ENCODE assay signal across 9 mouse cellular contexts in the genomic region with DNA sequence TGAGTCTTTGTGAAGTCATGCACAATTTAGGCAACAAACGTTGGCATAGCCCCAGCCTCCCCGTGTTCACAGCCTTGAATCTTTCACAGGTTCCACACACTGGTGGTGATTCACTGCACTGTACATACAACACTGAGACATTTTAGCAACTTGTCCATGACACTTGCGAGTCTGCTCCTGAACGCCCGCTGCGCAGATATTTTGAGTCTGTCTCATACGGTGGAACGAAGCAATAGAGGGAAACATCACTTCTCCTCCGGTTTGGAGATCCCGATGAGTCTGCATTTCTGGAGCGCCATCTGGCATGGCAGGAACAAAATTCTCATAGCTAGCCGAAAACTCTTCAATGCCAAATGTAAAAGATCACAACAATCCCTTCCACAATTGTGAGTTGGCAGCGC. TPM values are rescaled to one million over a fixed set of nuclear protein-coding genes. Genes with fewer than 3 reads are reported as not detected.
DNase-seq lines count a peak whose midpoint lies in the region.
"Had no signal": no experiment of that assay in that cellular context is flagged by ENCODE, and none has a peak within 500 bp of the region (broad histone marks: within the 10 kb centered on the region; RNA-seq: fewer than 3 reads in every experiment).

No protein-coding gene starts in this region.

- peak; percentile 41 to 58 for DNase-seq in heart, adult 18-20 months
- DNase-seq in heart, embryonic 10.5 days (ENCODE audit: low spot score), result no peak
- DNase-seq in fibroblast of lung, adult 2 months (ENCODE audit: low read depth), result peak; percentile 93
- DNase-seq in layer of hippocampus, adult 9-11 months, result peak; percentile 77
- peak; percentile 89 for DNase-seq in right cerebral cortex, adult 18-20 months
- no peak for DNase-seq in natural killer cell, adult 2 months (ENCODE audit: low spot score in 2 of 2)
- no peak for DNase-seq in c-Kit-positive CD71-positive TER-119-positive erythroid progenitor cells, embryonic 14.5 days (ENCODE audit: low spot score)
- DNase-seq in neural tube, embryonic 10.5 days (ENCODE audit: extremely low spot score, low spot score), result no peak

- WGBS in heart, embryonic 10.5 days, result 87% methylated on average over 13 of the region's 13 CpGs

- H3K4me1 ChIP-seq in heart, embryonic 10.5 days, result peaks cover 17% of the 10 kb centered on the region

- H3K36me3 ChIP-seq in heart, embryonic 10.5 days, result no peaks in the 10 kb centered on the region
- H3K36me3 ChIP-seq: embryonic facial prominence, embryonic 12.5 days had no signal

- H3K27ac ChIP-seq in heart, embryonic 10.5 days, result no peak overlapping the region
- H3K27ac ChIP-seq: embryonic facial prominence, embryonic 12.5 days had no signal

- no peaks in the 10 kb centered on the region for H3K27me3 ChIP-seq in heart, embryonic 10.5 days (ENCODE audit: insufficient read depth, poor library complexity, severe bottlenecking)
- H3K27me3 ChIP-seq: embryonic facial prominence, embryonic 12.5 days had no signal

- H3K4me3 ChIP-seq in heart, embryonic 10.5 days, result no peak overlapping the region
- H3K4me3 ChIP-seq: embryonic facial prominence, embryonic 12.5 days had no signal

- no peaks in the 10 kb centered on the region for H3K9me3 ChIP-seq in heart, embryonic 10.5 days
- H3K9me3 ChIP-seq: embryonic facial prominence, embryonic 12.5 days had no signal

RNA-seq across cellular contexts. Expression of gene Tnrc6a, which starts 57.7 kb away (rescaled TPM):
- total RNA-seq in heart, adult 18-20 months (2021), result 10 to 100 TPM; 25.0 to 32.3 TPM
- polyA plus RNA-seq in heart, embryonic 10.5 days (2016; fragmentation: Nextera tagmentation; extraction: Ambion mirVana), result 39.9 and 51.2 TPM in 2 replicates

Comparison
In these comparisons a context has a peak if more than half of its experiments do, and no peak if none do; other contexts are left out.
1. DNase-seq: peak in heart, adult 18-20 months (2 of 2), fibroblast of lung, adult 2 months (single experiment), layer of hippocampus, adult 9-11 months (single experiment) and right cerebral cortex, adult 18-20 months (single experiment); none in heart, embryonic 10.5 days (single experiment), natural killer cell, adult 2 months (0 of 2), c-Kit-positive CD71-positive TER-119-positive erythroid progenitor cells, embryonic 14.5 days (single experiment) and neural tube, embryonic 10.5 days (single experiment).